Mouse (Mus musculus): ENCODE results near the gene Stub1. TPM values are rescaled to one million over a fixed set of nuclear protein-coding genes. Genes with fewer than 3 reads are reported as not detected.
A peak's percentile ranks its signal among the peaks of the same experiment; 100 is the strongest.

Gene Stub1
- polyA plus RNA-seq, 1 experiment from 2014 or later: 118 TPM

- ATAC-seq: peak; percentile 67
- Histone ChIP-seq H3K9me3 (ENCODE audit: low read length) (no peaks in the 10 kb centered on the region), H3K27me3 (ENCODE audit: insufficient read depth, low read length) (0 out of 2 replicates have a peak, but pooled peaks cover 4% of the 10 kb centered on the region), H3K4me3 (ENCODE audit: low read depth, low read length) (peak within 1 kb of the TSS; percentile 89), H3K4me2 (ENCODE audit: low read depth, low read length) (peak within 1 kb of the TSS; percentile 98), H3K27ac (ENCODE audit: low read depth) (no peak within 1 kb of the TSS), H3K4me1 (ENCODE audit: insufficient read depth) (peaks cover 22% of the 10 kb centered on the region), H3K9ac (replicated peaks) (peak within 1 kb of the TSS; percentile 72), H3K36me3 (replicated peaks; ENCODE audit: insufficient read depth, low read length) (no peaks in the 10 kb centered on the region)
- under 1% methylated on average over 34 of the region's 35 CpGs for WGBS (ENCODE audit: insufficient replicate concordance)
- TF ChIP-seq CTCF (IDR thresholded peaks at IDR 0.05; ENCODE audit: low read depth) (no peak), EP300 (IDR thresholded peaks at IDR 0.05; ENCODE audit: low read depth) (no peak)
- peak; percentile 91 for DNase-seq
Measured at GRCm38 (mm10) chr17:25796951-25797369, 36.2 kb downstream of the Stub1 start, which contains the start of gene Metrn. TSS of gene Metrn (minus strand) at chr17:25797136.

GRCm38 (mm10) chr17:25796211-25796771 lies 36.9 kb downstream of the Stub1 start:
- Histone ChIP-seq H3K9ac (replicated peaks) (peak overlapping the region; percentile 72), H3K27ac (ENCODE audit: low read depth) (no peak overlapping the region), H3K27me3 (ENCODE audit: insufficient read depth, low read length) (0 out of 2 replicates have a peak, but pooled peaks cover 1% of the 10 kb centered on the region), H3K4me2 (ENCODE audit: low read depth, low read length) (peak overlapping the region; percentile 98), H3K4me1 (ENCODE audit: insufficient read depth) (peaks cover 25% of the 10 kb centered on the region), H3K36me3 (replicated peaks; ENCODE audit: insufficient read depth, low read length) (no peaks in the 10 kb centered on the region), H3K4me3 (ENCODE audit: low read depth, low read length) (peak overlapping the region; percentile 89), H3K9me3 (ENCODE audit: low read length) (no peaks in the 10 kb centered on the region)
- DNase-seq (no peak), ATAC-seq (peak; percentile 1; the same call in 1 of the 2 replicates)
- under 1% methylated on average over 37 of the region's 37 CpGs for WGBS (ENCODE audit: insufficient replicate concordance)
- TF ChIP-seq EP300 (IDR thresholded peaks at IDR 0.05; ENCODE audit: low read depth) (no peak), CTCF (IDR thresholded peaks at IDR 0.05; ENCODE audit: low read depth) (no peak)

DNA sequence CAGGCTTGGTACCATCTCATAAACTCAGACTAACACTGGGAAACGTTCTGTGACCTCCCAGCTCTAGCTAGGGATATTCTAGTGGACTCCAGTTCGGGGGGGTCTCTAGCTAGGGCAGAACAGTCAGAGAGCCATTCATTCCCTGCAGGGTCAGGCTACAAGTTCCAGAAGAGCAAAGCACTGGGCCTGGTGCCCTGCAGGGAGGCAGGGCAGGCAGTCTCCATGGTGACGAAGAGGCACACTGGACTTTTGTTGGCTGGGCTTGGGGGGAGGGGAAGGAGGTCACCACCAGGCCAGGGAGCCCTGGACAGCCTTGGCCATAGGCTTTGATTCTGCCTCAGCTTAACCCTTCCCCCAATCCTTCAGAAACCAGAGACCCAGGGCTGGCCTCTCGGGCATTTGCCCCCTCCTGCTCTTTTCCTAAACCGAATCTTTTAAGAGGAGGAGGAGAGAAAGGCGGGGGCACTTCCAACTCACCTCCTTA lies 37.6 kb downstream of the Stub1 start, which contains the start of gene AC134908.4:
AC134908.4 (minus strand) TSS at position 51 of the 484 bp plus-strand sequence.
- Histone ChIP-seq H3K36me3 (replicated peaks; ENCODE audit: insufficient read depth, low read length) (no peaks in the 10 kb centered on the region), H3K9ac (replicated peaks) (peak within 1 kb of the TSS; percentile 72), H3K4me2 (ENCODE audit: low read depth, low read length) (peak within 1 kb of the TSS; percentile 98), H3K27me3 (ENCODE audit: insufficient read depth, low read length) (no peaks in the 10 kb centered on the region), H3K4me1 (ENCODE audit: insufficient read depth) (peaks cover 27% of the 10 kb centered on the region), H3K4me3 (ENCODE audit: low read depth, low read length) (peak within 1 kb of the TSS; percentile 89), H3K9me3 (ENCODE audit: low read length) (no peaks in the 10 kb centered on the region), H3K27ac (ENCODE audit: low read depth) (no peak within 1 kb of the TSS)
- TF ChIP-seq EP300 (IDR thresholded peaks at IDR 0.05; ENCODE audit: low read depth): no peak
- TF ChIP-seq CTCF (IDR thresholded peaks at IDR 0.05; ENCODE audit: low read depth): no peak
- DNase-seq (no peak), ATAC-seq (no peak)
- 46% methylated on average over 6 of the region's 6 CpGs for WGBS (ENCODE audit: insufficient replicate concordance)

- Histone ChIP-seq H3K9ac (replicated peaks) (no peak overlapping the region), H3K9me3 (ENCODE audit: low read length) (no peaks in the 10 kb centered on the region), H3K27me3 (ENCODE audit: insufficient read depth, low read length) (no peaks in the 10 kb centered on the region), H3K4me3 (ENCODE audit: low read depth, low read length) (no peak overlapping the region), H3K27ac (ENCODE audit: low read depth) (no peak overlapping the region), H3K4me1 (ENCODE audit: insufficient read depth) (peaks cover 27% of the 10 kb centered on the region), H3K4me2 (ENCODE audit: low read depth, low read length) (no peak overlapping the region), H3K36me3 (replicated peaks; ENCODE audit: insufficient read depth, low read length) (no peaks in the 10 kb centered on the region)
- no peak for TF ChIP-seq CTCF (IDR thresholded peaks at IDR 0.05; ENCODE audit: low read depth)
- TF ChIP-seq EP300 (IDR thresholded peaks at IDR 0.05; ENCODE audit: low read depth): no peak
- ATAC-seq (no peak), DNase-seq (no peak)
- WGBS (ENCODE audit: insufficient replicate concordance): 86% methylated on average over 17 of the region's 17 CpGs
Measured at GRCm38 (mm10) chr17:25794998-25795397, 38.2 kb downstream of the Stub1 start.

- H3K4me1 ChIP-seq (ENCODE audit: insufficient read depth): peaks cover 27% of the 10 kb centered on the region
- TF ChIP-seq EP300 (IDR thresholded peaks at IDR 0.05; ENCODE audit: low read depth) (no peak), CTCF (IDR thresholded peaks at IDR 0.05; ENCODE audit: low read depth) (no peak)
- WGBS (ENCODE audit: insufficient replicate concordance): 82% methylated on average over 13 of the region's 13 CpGs
Measured at GRCm38 (mm10) chr17:25794197-25794596, 39.0 kb downstream of the Stub1 start.

GRCm38 (mm10) chr17:25792615-25793014 lies 40.6 kb downstream of the Stub1 start, which contains the start of gene Fam173a:
TSS of gene Fam173a (minus strand) at chr17:25792901.
- 3% methylated on average over 14 of the region's 14 CpGs for WGBS (ENCODE audit: insufficient replicate concordance)
- Histone ChIP-seq H3K27me3 (ENCODE audit: insufficient read depth, low read length) (no peaks in the 10 kb centered on the region), H3K4me2 (ENCODE audit: low read depth, low read length) (peak within 1 kb of the TSS; percentile 98), H3K36me3 (replicated peaks; ENCODE audit: insufficient read depth, low read length) (peaks cover 4% of the 10 kb centered on the region; the same call in 1 of the 2 replicates), H3K4me3 (ENCODE audit: low read depth, low read length) (peak within 1 kb of the TSS; percentile 79), H3K9me3 (ENCODE audit: low read length) (no peaks in the 10 kb centered on the region), H3K4me1 (ENCODE audit: insufficient read depth) (peaks cover 27% of the 10 kb centered on the region), H3K27ac (ENCODE audit: low read depth) (peak within 1 kb of the TSS; percentile 88), H3K9ac (replicated peaks) (peak within 1 kb of the TSS; percentile 77)
- peak; percentile 83 for DNase-seq
- no peak for TF ChIP-seq EP300 (IDR thresholded peaks at IDR 0.05; ENCODE audit: low read depth)
- TF ChIP-seq CTCF (IDR thresholded peaks at IDR 0.05; ENCODE audit: low read depth): no peak
- peak; percentile 75 for ATAC-seq

More at GRCm38 (mm10) chr17:25794197-25794596, 39.0 kb downstream of the Stub1 start:
- no peak overlapping the region for H3K27ac ChIP-seq (ENCODE audit: low read depth)
- no peak overlapping the region for H3K9ac ChIP-seq (replicated peaks)
- ATAC-seq (no peak), DNase-seq (no peak)
- H3K4me2 ChIP-seq (ENCODE audit: low read depth, low read length): no peak overlapping the region
- H3K27me3 ChIP-seq (ENCODE audit: insufficient read depth, low read length): no peaks in the 10 kb centered on the region
- peaks cover 4% of the 10 kb centered on the region; the same call in 1 of the 2 replicates for H3K36me3 ChIP-seq (replicated peaks; ENCODE audit: insufficient read depth, low read length)
- H3K4me3 ChIP-seq (ENCODE audit: low read depth, low read length): no peak overlapping the region
- H3K9me3 ChIP-seq (ENCODE audit: low read length): no peaks in the 10 kb centered on the region
